Mouse (Mus musculus) stomach, embryonic 14.5 days (tissue): ENCODE data around the gene Ppp1r9a. TPM values are rescaled to one million over a fixed set of nuclear protein-coding genes. Genes with fewer than 3 reads are reported as not detected.

Experiments used
- ATAC-seq: fragments of 200-750 bp; cut with Nextera tagmentation; 2 replicates; pipeline ENCODE4 v1.8.0; 2017; ENCODE audit warnings: low read depth, moderate TSS enrichment; ENCODE audit not compliant: insufficient number of reproducible peaks, insufficient read depth, low FRiP score
- H3K27ac ChIP-seq: fragments of 300-500 bp; sonication (generic); 2 replicates; pipeline ENCODE4 v1.5.1; 2014; ENCODE audit warnings: mild to moderate bottlenecking, low read length, moderate library complexity, mixed read lengths
- H3K27me3 ChIP-seq: fragments of 300-500 bp; sonication (generic); 2 replicates; pipeline ENCODE4 v1.6.1; 2014; ENCODE audit warnings: low read length, control low read depth, mixed read lengths; ENCODE audit not compliant: control insufficient read depth, insufficient read depth
- H3K36me3 ChIP-seq: fragments of 300-500 bp; sonication (generic); 2 replicates; pipeline ENCODE4 v1.6.1; 2014; ENCODE audit warnings: mild to moderate bottlenecking, control low read depth, low read length, moderate library complexity, mixed read lengths; ENCODE audit not compliant: control insufficient read depth, insufficient read depth
- H3K4me1 ChIP-seq: fragments of 300-500 bp; sonication (generic); 2 replicates; pipeline ENCODE4 v1.6.1; 2014; ENCODE audit warnings: low read length, control low read depth, mixed read lengths; ENCODE audit not compliant: control insufficient read depth, insufficient read depth
- H3K4me2 ChIP-seq: fragments of 300-500 bp; sonication (generic); replicated peaks from 2 replicates; pipeline ENCODE4 v1.6.1; 2014; ENCODE audit warnings: low read depth, low read length, control low read depth
- H3K4me3 ChIP-seq: fragments of 300-500 bp; sonication (generic); 2 replicates; pipeline ENCODE4 v1.5.1; 2014; ENCODE audit warnings: low read depth, low read length, control low read depth
- H3K9ac ChIP-seq: fragments of 300-500 bp; sonication (generic); replicated peaks from 2 replicates; pipeline ENCODE4 v1.6.1; 2014; ENCODE audit warnings: low read depth, mild to moderate bottlenecking, control low read depth, low read length, moderate library complexity, mixed read lengths
- H3K9me3 ChIP-seq: fragments of 300-500 bp; sonication (generic); 2 replicates; pipeline ENCODE4 v1.6.1; 2016; ENCODE audit warnings: low read depth, low read length, control low read depth; ENCODE audit not compliant: control insufficient read depth
- WGBS: fragments of 180-500 bp; shearing (Covaris S2); extraction: QIAGEN DNeasy Blood & Tissue Kit; methylation state at CpG from one replicate; pipeline ENCODE4 v1.1.7; 2014; 5-methylcytosine and 5-hydroxymethylcytosine counted together
- polyA plus RNA-seq: library from polyadenylated mRNA; unstranded; fragments of >200 nt; fragmentation: Nextera tagmentation; extraction: Ambion mirVana; gene quantifications from 2 replicates; pipeline ENCODE4 v1.2.1, GENCODE M21; 2014

Ppp1r9a gene
- polyA plus RNA-seq, 1 experiment from 2014 or later: 36.3 TPM

GRCm38 (mm10) chr6:5015173-5015572, 112.5 kb downstream of the Ppp1r9a start:
- WGBS: 65% methylated on average over 2 of the region's 2 CpGs
- no peaks in the 10 kb centered on the region for H3K9me3 ChIP-seq
- no peak overlapping the region for H3K4me3 ChIP-seq
- H3K4me2 ChIP-seq: no peak overlapping the region
- ATAC-seq: no peak
- H3K9ac ChIP-seq: no peak overlapping the region
- no peaks in the 10 kb centered on the region for H3K27me3 ChIP-seq
- H3K27ac ChIP-seq: no peak overlapping the region
- H3K4me1 ChIP-seq: peaks cover 10% of the 10 kb centered on the region; the same call in 1 of the 2 replicates
- no peaks in the 10 kb centered on the region for H3K36me3 ChIP-seq

GRCm38 (mm10) chr6:5017945-5018511, 115.3 kb downstream of the Ppp1r9a start:
- no peak overlapping the region for H3K9ac ChIP-seq
- 50% methylated on average over 6 of the region's 6 CpGs for WGBS
- ATAC-seq: no peak

DNA sequence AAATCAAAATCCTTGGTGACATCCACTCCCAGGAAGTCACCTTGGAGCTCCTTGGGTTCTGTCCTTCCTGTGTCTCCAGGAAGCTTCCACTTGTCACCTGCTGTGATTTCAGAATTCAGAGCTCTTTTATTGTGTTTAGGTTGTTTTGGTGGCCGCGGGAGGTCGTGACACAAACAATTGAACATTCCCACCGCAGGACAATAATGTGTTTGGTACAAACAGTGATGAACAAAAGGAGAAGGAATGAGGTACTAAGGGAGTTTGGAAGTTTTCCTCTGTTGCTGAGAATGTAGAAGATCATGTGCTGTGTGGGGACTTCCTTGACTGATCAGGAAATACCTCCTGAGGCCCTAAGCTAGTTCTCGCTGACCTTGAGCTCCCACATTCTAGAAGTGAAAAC, 116.5 kb downstream of the Ppp1r9a start:
- Histone ChIP-seq H3K9me3 (no peaks in the 10 kb centered on the region), H3K27me3 (no peaks in the 10 kb centered on the region), H3K4me2 (no peak overlapping the region), H3K36me3 (no peaks in the 10 kb centered on the region), H3K4me3 (no peak overlapping the region), H3K9ac (no peak overlapping the region), H3K4me1 (peaks cover 6% of the 10 kb centered on the region; the same call in 1 of the 2 replicates), H3K27ac (no peak overlapping the region)
- 72% methylated on average over 5 of the region's 5 CpGs for WGBS
- ATAC-seq: no peak

More at GRCm38 (mm10) chr6:5017945-5018511, 115.3 kb downstream of the Ppp1r9a start:
- H3K27ac ChIP-seq: no peak overlapping the region
- H3K4me3 ChIP-seq: no peak overlapping the region
- H3K27me3 ChIP-seq: no peaks in the 10 kb centered on the region
- no peaks in the 10 kb centered on the region for H3K36me3 ChIP-seq
- H3K4me2 ChIP-seq: no peak overlapping the region
- peaks cover 6% of the 10 kb centered on the region; the same call in 1 of the 2 replicates for H3K4me1 ChIP-seq
- no peaks in the 10 kb centered on the region for H3K9me3 ChIP-seq

DNA sequence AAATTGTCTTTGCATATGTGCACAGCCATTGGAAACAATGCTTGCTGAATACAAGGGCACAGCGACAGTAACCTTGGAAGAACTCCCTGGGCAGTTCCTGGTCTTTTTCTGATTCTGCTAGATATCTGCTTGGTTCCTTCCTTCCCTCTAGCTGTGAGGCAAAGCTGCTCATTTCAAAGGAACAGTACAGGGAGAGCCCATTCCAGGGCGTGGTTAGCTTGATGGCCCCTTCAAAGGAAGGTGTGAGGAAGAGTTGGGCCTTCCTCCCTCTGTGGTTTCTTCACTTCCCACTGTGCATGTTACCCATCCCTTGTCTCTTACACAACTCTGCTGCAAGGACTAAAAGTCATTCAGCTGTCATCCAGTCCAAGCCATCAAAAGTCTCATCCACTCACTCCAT, 117.3 kb downstream of the Ppp1r9a start:
- Histone ChIP-seq H3K4me2 (no peak overlapping the region), H3K9ac (no peak overlapping the region), H3K9me3 (no peaks in the 10 kb centered on the region), H3K4me1 (peaks cover 3% of the 10 kb centered on the region; the same call in 1 of the 2 replicates), H3K36me3 (no peaks in the 10 kb centered on the region), H3K27ac (no peak overlapping the region), H3K4me3 (no peak overlapping the region), H3K27me3 (no peaks in the 10 kb centered on the region)
- WGBS: 86% methylated on average over 2 of the region's 2 CpGs
- ATAC-seq: no peak

DNA sequence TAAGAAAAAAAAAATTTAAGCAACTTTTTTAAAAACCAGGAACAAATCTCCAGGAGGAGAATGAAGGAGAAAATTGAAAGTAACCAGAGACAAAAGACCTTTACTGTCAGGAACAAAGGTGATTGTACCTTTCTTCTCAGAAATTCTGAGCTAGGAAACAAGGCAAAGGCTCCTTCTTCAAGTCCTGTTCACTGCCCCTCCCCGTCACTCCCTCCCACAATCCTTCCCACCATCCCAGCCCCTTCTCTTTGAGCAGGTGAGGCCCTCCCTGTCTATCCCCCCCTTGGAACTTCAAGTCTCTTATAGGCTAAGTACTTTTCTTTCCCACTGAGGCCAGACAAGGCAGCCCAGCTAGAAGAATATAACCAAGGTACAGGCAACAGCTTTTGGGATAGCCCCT, 117.8 kb downstream of the Ppp1r9a start:
- no peaks in the 10 kb centered on the region for H3K27me3 ChIP-seq
- no peak overlapping the region for H3K9ac ChIP-seq
- H3K36me3 ChIP-seq: no peaks in the 10 kb centered on the region
- peaks cover 3% of the 10 kb centered on the region; the same call in 1 of the 2 replicates for H3K4me1 ChIP-seq
- no peak overlapping the region for H3K27ac ChIP-seq
- ATAC-seq: no peak
- H3K4me2 ChIP-seq: no peak overlapping the region
- H3K4me3 ChIP-seq: no peak overlapping the region
- no peaks in the 10 kb centered on the region for H3K9me3 ChIP-seq
- 89% methylated on average over 1 of the region's 1 CpGs for WGBS

DNA sequence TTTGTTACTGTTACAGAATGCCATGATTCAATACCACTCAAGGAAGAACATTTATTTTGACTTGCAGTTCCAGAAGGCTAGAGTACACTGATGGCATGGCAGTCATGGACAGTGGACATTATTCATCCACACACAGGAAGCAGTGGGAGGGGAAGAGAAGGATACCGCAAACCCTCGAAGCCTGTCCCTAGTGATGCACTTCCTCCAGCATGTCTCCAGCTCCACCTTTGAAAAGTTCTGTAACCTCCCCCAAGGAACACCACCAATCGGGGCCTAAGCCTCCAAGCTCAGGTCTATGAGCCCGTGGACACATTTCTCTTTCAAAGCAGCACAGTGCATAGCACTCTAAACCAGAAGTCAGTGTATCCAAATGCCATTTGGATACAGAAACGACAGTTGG, 120.0 kb downstream of the Ppp1r9a start:
- 73% methylated on average over 5 of the region's 5 CpGs for WGBS
- ATAC-seq: no peak

DNA sequence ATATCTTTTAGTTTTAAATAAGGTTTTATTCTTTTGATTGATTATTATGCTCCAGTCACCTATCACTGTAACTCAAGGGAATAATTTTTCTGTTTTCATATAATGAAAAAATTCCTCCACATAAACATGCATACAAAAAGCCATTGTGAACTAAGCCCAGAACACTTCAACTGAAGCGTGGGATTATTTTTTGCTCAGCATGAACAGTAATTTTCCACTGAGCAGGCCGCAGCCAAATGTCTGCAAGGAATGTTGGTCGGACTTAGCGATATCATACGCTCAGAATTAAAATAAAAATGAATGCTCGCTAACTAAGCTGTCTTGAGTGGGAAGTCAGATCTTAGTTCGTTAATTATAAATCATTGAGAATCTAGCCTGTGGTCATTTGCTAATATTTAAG, 122.2 kb downstream of the Ppp1r9a start:
- Histone ChIP-seq H3K9ac (no peak overlapping the region), H3K4me3 (no peak overlapping the region), H3K27me3 (no peaks in the 10 kb centered on the region), H3K9me3 (no peaks in the 10 kb centered on the region), H3K27ac (no peak overlapping the region), H3K36me3 (no peaks in the 10 kb centered on the region), H3K4me1 (no peaks in the 10 kb centered on the region), H3K4me2 (no peak overlapping the region)
- no peak for ATAC-seq
- 74% methylated on average over 7 of the region's 7 CpGs for WGBS

More for the DNA sequence above, 120.0 kb downstream of the Ppp1r9a start:
- no peaks in the 10 kb centered on the region for H3K9me3 ChIP-seq
- no peaks in the 10 kb centered on the region for H3K27me3 ChIP-seq
- H3K36me3 ChIP-seq: no peaks in the 10 kb centered on the region
- no peak overlapping the region for H3K9ac ChIP-seq
- no peak overlapping the region for H3K27ac ChIP-seq
- H3K4me3 ChIP-seq: no peak overlapping the region
- no peaks in the 10 kb centered on the region for H3K4me1 ChIP-seq
- no peak overlapping the region for H3K4me2 ChIP-seq

- 86% methylated on average over 3 of the region's 3 CpGs for WGBS
- H3K9me3 ChIP-seq: no peaks in the 10 kb centered on the region
- no peaks in the 10 kb centered on the region for H3K27me3 ChIP-seq
- no peak overlapping the region for H3K9ac ChIP-seq
- H3K4me3 ChIP-seq: no peak overlapping the region
- no peak overlapping the region for H3K27ac ChIP-seq
- no peak overlapping the region for H3K4me2 ChIP-seq
- H3K4me1 ChIP-seq: no peaks in the 10 kb centered on the region
- H3K36me3 ChIP-seq: no peaks in the 10 kb centered on the region
- ATAC-seq: no peak
These were observed 124.1 kb downstream of the Ppp1r9a start for GRCm38 (mm10) chr6:5026772-5027171.

GRCm38 (mm10) chr6:5027213-5027612, 124.5 kb downstream of the Ppp1r9a start:
- 90% methylated on average over 2 of the region's 2 CpGs for WGBS

More at GRCm38 (mm10) chr6:5027213-5027612, 124.5 kb downstream of the Ppp1r9a start:
- no peak overlapping the region for H3K27ac ChIP-seq
- no peak overlapping the region for H3K9ac ChIP-seq
- H3K9me3 ChIP-seq: no peaks in the 10 kb centered on the region
- no peak overlapping the region for H3K4me3 ChIP-seq
- no peak for ATAC-seq
- H3K36me3 ChIP-seq: no peaks in the 10 kb centered on the region
- H3K27me3 ChIP-seq: no peaks in the 10 kb centered on the region
- H3K4me2 ChIP-seq: no peak overlapping the region
- H3K4me1 ChIP-seq: no peaks in the 10 kb centered on the region
